8 mouse cellular contexts compared by ENCODE assay signal in the genomic region with DNA sequence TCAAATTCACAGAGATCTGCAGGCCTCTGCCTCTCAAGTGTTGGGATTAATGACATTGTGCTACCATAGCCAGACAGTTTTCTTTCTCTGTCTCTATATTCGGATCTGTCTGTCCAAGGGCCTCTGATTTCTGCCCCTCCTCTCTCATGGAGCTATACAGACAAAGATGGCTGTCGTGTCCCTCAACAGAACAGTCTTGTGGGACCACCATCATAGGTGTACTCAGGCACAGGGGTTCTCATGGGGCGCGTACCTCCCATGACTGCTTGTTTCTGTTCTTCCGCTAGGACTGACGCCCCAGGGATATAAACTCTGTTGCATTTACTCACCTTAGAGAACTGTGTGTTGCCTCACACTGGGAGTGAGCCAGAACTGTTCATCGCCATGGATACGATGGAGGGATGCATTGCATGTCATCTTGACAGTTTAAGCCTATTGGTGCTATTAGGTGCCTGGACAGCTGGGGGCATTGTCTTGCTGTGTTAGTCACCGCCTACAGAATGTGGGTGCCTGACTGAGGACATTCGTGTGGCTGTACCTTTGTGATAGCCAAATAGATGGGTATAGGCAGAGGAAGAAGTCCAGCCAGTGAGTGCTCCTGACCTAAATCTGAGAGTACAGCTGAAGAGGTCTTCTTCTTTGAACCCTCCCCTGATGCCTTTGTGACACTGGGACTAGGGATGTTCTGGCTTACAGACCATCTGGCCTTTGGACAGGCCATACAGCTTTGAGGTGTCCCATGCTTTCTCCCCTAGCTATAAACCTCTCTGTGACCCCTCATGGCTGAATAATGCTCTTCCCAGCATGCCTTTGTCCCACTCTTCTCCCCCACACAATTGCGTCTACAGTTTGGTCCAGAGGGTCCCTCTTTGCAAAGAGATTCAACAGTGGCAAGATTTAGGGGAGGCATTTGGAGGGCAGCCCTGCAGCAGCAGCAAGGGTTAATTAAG.
A peak's percentile ranks its signal among the peaks of the same experiment; 100 is the strongest.
DNase-seq lines count a peak whose midpoint lies in the region; ATAC-seq lines count a peak whose summit lies in the region.
"Had no signal": no experiment of that assay in that cellular context is flagged by ENCODE, and none has a peak within 500 bp of the region (broad histone marks: within the 10 kb centered on the region; RNA-seq: fewer than 3 reads in every experiment).

No protein-coding gene starts in this region.

- WGBS in forebrain, embryonic 15.5 days: 39% methylated on average over 11 of the region's 11 CpGs
- 32% methylated on average over 11 of the region's 11 CpGs for WGBS in midbrain, embryonic 15.5 days

- H3K4me3 ChIP-seq in forebrain, embryonic 15.5 days: no peak overlapping the region
- no peak overlapping the region for H3K4me3 ChIP-seq in midbrain, embryonic 15.5 days

- no peaks in the 10 kb centered on the region for H3K27me3 ChIP-seq in forebrain, embryonic 15.5 days
- no peaks in the 10 kb centered on the region for H3K27me3 ChIP-seq in midbrain, embryonic 15.5 days (replicated peaks)

- H3K27ac ChIP-seq in forebrain, embryonic 15.5 days (replicated peaks): 0 out of 2 replicates have a peak overlapping the region, but pooled peaks have one; percentile 17
- peak overlapping the region; percentile 20; the same call in 1 of the 2 replicates for H3K27ac ChIP-seq in midbrain, embryonic 15.5 days

- H3K4me2 ChIP-seq in forebrain, embryonic 15.5 days (replicated peaks): no peak overlapping the region
- H3K4me2 ChIP-seq in midbrain, embryonic 15.5 days: no peak overlapping the region

- ATAC-seq in forebrain, embryonic 15.5 days (replicated peaks): peak; percentile 51; the same call in 1 of the 2 replicates
- ATAC-seq in midbrain, embryonic 15.5 days (replicated peaks): peak; percentile 49; the same call in 1 of the 2 replicates
- no peak for ATAC-seq in megakaryocyte-erythroid progenitor cell, adult 5-6 weeks (replicated peaks; ENCODE audit: low FRiP score, low TSS enrichment, poor library complexity, severe bottlenecking)
- ATAC-seq in erythroid progenitor cell, adult 5-6 weeks (replicated peaks; ENCODE audit: low FRiP score, poor library complexity, severe bottlenecking): no peak

- H3K4me1 ChIP-seq in forebrain, embryonic 15.5 days: peaks cover 20% of the 10 kb centered on the region
- H3K4me1 ChIP-seq in midbrain, embryonic 15.5 days: peaks cover 19% of the 10 kb centered on the region

- no peak overlapping the region for H3K9ac ChIP-seq in forebrain, embryonic 15.5 days (replicated peaks)
- H3K9ac ChIP-seq in midbrain, embryonic 15.5 days: no peak overlapping the region

- H3K9me3 ChIP-seq in forebrain, embryonic 15.5 days: no peaks in the 10 kb centered on the region
- H3K9me3 ChIP-seq in midbrain, embryonic 15.5 days: no peaks in the 10 kb centered on the region

- H3K36me3 ChIP-seq in forebrain, embryonic 15.5 days: no peaks in the 10 kb centered on the region
- no peaks in the 10 kb centered on the region for H3K36me3 ChIP-seq in midbrain, embryonic 15.5 days (replicated peaks)

- DNase-seq in ES-CJ7 (ENCODE audit: low read depth, low spot score): peak; percentile 20
- peak; percentile 62 for DNase-seq in NIH3T3 (ENCODE audit: low read depth)
- DNase-seq in B cell, adult 2 months: no peak
- DNase-seq: lung, postnatal 10 days had no signal

Comparison
In these comparisons a context has a peak if more than half of its experiments do, and no peak if none do; other contexts are left out.
1. DNase-seq: peak in ES-CJ7 (single experiment) and NIH3T3 (single experiment); none in B cell, adult 2 months (0 of 2).
2. ATAC-seq: peak in forebrain, embryonic 15.5 days (single experiment) and midbrain, embryonic 15.5 days (single experiment); none in megakaryocyte-erythroid progenitor cell, adult 5-6 weeks (single experiment) and erythroid progenitor cell, adult 5-6 weeks (single experiment).